Mouse (Mus musculus) stomach, adult 2 months (tissue): ENCODE data around the gene Prl2c2. TPM values are rescaled to one million over a fixed set of nuclear protein-coding genes. Genes with fewer than 3 reads are reported as not detected.

Source experiments
- polyA plus RNA-seq: library from polyadenylated mRNA; depleted of rRNA; stranded (reverse); fragments of >200 nt; gene quantifications from 2 replicates; pipeline ENCODE4 v1.2.3, GENCODE M21; 2012; rRNA removed

Prl2c2 gene
- not detected in 2 replicates for polyA plus RNA-seq

GRCm38 (mm10) chr13:13005283-13005682, at the start of gene Prl2c2:
Gene Prl2c2, minus strand, starts transcription at chr13:13005383.

Other genes with a start within 250 kb of the Prl2c2 start
- not detected in 2 replicates for gene Prl2c3, start 205.3 kb downstream of the Prl2c2 start, polyA plus RNA-seq
- gene Prl2c5, start 177.3 kb upstream of the Prl2c2 start, polyA plus RNA-seq, result not detected in 2 replicates